Mouse (Mus musculus) liver, postnatal 0 days (tissue): ENCODE measurements around the gene Zfp36l1.
A peak's percentile ranks its signal among the peaks of the same experiment; 100 is the strongest.

ENCODE experiments used
- CTCF ChIP-seq: sonication (generic); IDR thresholded peaks from 2 replicates; pipeline ENCODE4 v1.5.1; 2016; ENCODE audit warnings: antibody characterized with exemption, low read depth
- EP300 ChIP-seq: IDR thresholded peaks from 2 replicates; pipeline ENCODE4 v1.6.1; 2016; ENCODE audit warnings: antibody characterized with exemption, low read depth, mild to moderate bottlenecking

DNA sequence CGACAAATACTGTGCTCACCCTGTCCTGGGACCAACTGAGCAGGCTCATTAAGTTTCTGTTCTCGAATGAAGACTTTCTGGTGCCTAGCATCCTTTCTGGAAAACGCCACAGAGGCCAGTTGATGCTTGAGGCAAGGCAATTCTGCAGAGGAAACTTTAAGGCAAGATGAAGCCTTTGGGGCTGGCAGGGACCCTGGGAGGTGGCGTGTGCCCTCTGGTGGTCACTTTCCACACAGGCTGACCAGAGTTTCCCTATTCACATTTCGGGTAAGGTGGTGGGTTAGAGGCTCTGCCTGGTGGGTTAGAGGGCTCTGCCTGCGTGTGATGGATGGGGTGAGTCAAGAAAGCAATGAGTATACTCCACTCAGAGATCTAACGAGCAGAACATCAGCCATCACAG is 28.7 kb upstream of the Zfp36l1 start:
- TF ChIP-seq CTCF, result peak; percentile 94
- no peak for TF ChIP-seq EP300
